In the genomic region with DNA sequence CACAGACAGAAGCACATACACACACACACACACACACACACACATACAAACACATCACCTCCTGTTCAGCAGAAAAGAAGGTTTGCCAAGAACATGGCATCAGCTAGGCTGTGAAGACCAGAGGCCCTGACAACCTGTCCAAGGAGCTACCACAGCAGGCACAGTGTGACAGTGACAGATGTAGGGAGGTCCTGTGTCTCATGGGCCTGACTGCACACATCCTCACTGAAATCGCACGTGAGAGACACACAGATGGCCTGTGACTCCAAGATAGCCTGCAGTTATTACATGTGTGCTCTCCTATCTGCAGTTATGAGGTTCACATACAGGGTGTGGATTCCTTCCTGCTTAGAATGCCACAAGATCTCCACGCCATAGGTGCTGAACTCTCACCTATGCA, we compare ENCODE assay signal across 16 mouse cellular contexts.
DNase-seq lines count a peak whose midpoint lies in the region; ATAC-seq and TF ChIP-seq lines count a peak whose summit lies in the region.
"Had no signal": no experiment of that assay in that cellular context is flagged by ENCODE, and none has a peak within 500 bp of the region (broad histone marks: within the 10 kb centered on the region; RNA-seq: fewer than 3 reads in every experiment).

No protein-coding gene starts in this region.

- H3K4me3 ChIP-seq in hindbrain, embryonic 14.5 days (replicated peaks; ENCODE audit: low read length), result no peak overlapping the region
- H3K4me3 ChIP-seq in hindbrain, embryonic 13.5 days, result no peak overlapping the region
- H3K4me3 ChIP-seq in midbrain, postnatal 0 days (ENCODE audit: low read depth, low read length), result no peak overlapping the region
- H3K4me3 ChIP-seq in midbrain, embryonic 14.5 days (replicated peaks; ENCODE audit: low read depth, low read length), result no peak overlapping the region
- no peak overlapping the region for H3K4me3 ChIP-seq in liver, embryonic 11.5 days (ENCODE audit: low read depth, low read length)
- H3K4me3 ChIP-seq in stomach, embryonic 15.5 days (replicated peaks), result no peak overlapping the region
- H3K4me3 ChIP-seq: limb, embryonic 10.5 days; lung, embryonic 15.5 days; neural tube, embryonic 12.5 days had no signal

- H3K9ac ChIP-seq in hindbrain, embryonic 14.5 days, result no peak overlapping the region
- no peak overlapping the region for H3K9ac ChIP-seq in hindbrain, embryonic 13.5 days
- no peak overlapping the region for H3K9ac ChIP-seq in midbrain, postnatal 0 days (replicated peaks; ENCODE audit: low read length, poor library complexity, severe bottlenecking)
- no peak overlapping the region for H3K9ac ChIP-seq in midbrain, embryonic 14.5 days (replicated peaks; ENCODE audit: low read length)
- no peak overlapping the region for H3K9ac ChIP-seq in liver, embryonic 11.5 days (ENCODE audit: low read depth, low read length)
- H3K9ac ChIP-seq in stomach, embryonic 15.5 days, result no peak overlapping the region
- H3K9ac ChIP-seq: lung, embryonic 15.5 days; neural tube, embryonic 12.5 days had no signal

- TF ChIP-seq CTCF in midbrain, postnatal 0 days (IDR thresholded peaks at IDR 0.05), result no peak

- H3K9me3 ChIP-seq in hindbrain, embryonic 14.5 days (ENCODE audit: control insufficient read depth, low read length), result no peaks in the 10 kb centered on the region
- no peaks in the 10 kb centered on the region for H3K9me3 ChIP-seq in hindbrain, embryonic 13.5 days
- 0 out of 2 replicates have a peak, but pooled peaks cover 2% of the 10 kb centered on the region for H3K9me3 ChIP-seq in midbrain, postnatal 0 days (ENCODE audit: low read length)
- no peaks in the 10 kb centered on the region for H3K9me3 ChIP-seq in midbrain, embryonic 14.5 days (ENCODE audit: control insufficient read depth, low read length)
- no peaks in the 10 kb centered on the region for H3K9me3 ChIP-seq in liver, embryonic 11.5 days (ENCODE audit: control insufficient read depth, low read length)
- no peaks in the 10 kb centered on the region for H3K9me3 ChIP-seq in stomach, embryonic 15.5 days
- H3K9me3 ChIP-seq: limb, embryonic 10.5 days; lung, embryonic 15.5 days; neural tube, embryonic 12.5 days had no signal

- DNase-seq in hindbrain, embryonic 14.5 days (ENCODE audit: low spot score), result no peak
- peak; percentile 65 for DNase-seq in midbrain, postnatal 0 days (ENCODE audit: low spot score)
- no peak for DNase-seq in midbrain, embryonic 14.5 days
- no peak for DNase-seq in liver, embryonic 11.5 days (ENCODE audit: low spot score)
- no peak for DNase-seq in frontal cortex, postnatal 14 days (ENCODE audit: low spot score in 2 of 2)
- DNase-seq in cerebellum, adult 9-11 months, result no peak
- DNase-seq: cerebellum, adult 8-10 months; heart, adult 18-20 months; layer of hippocampus, postnatal 36 days; thymus, postnatal 25 days had no signal

- H3K4me1 ChIP-seq in hindbrain, embryonic 14.5 days (replicated peaks; ENCODE audit: control insufficient read depth, insufficient read depth, low read length), result no peaks in the 10 kb centered on the region
- no peaks in the 10 kb centered on the region for H3K4me1 ChIP-seq in hindbrain, embryonic 13.5 days (replicated peaks)
- no peaks in the 10 kb centered on the region for H3K4me1 ChIP-seq in midbrain, postnatal 0 days (ENCODE audit: insufficient read depth, low read length)
- H3K4me1 ChIP-seq in midbrain, embryonic 14.5 days (ENCODE audit: control insufficient read depth, insufficient read depth, low read length), result no peaks in the 10 kb centered on the region
- no peaks in the 10 kb centered on the region for H3K4me1 ChIP-seq in liver, embryonic 11.5 days (replicated peaks; ENCODE audit: control insufficient read depth, insufficient read depth, low read length)
- no peaks in the 10 kb centered on the region for H3K4me1 ChIP-seq in stomach, embryonic 15.5 days
- H3K4me1 ChIP-seq: limb, embryonic 10.5 days; lung, embryonic 15.5 days; neural tube, embryonic 12.5 days had no signal

- H3K27me3 ChIP-seq in hindbrain, embryonic 14.5 days (ENCODE audit: control insufficient read depth, insufficient read depth, low read length), result no peaks in the 10 kb centered on the region
- H3K27me3 ChIP-seq in hindbrain, embryonic 13.5 days, result no peaks in the 10 kb centered on the region
- H3K27me3 ChIP-seq in midbrain, postnatal 0 days (ENCODE audit: insufficient read depth, low read length), result no peaks in the 10 kb centered on the region
- H3K27me3 ChIP-seq in midbrain, embryonic 14.5 days (ENCODE audit: control insufficient read depth, insufficient read depth, low read length), result no peaks in the 10 kb centered on the region
- H3K27me3 ChIP-seq in liver, embryonic 11.5 days (replicated peaks; ENCODE audit: control insufficient read depth, insufficient read depth, low read length), result no peaks in the 10 kb centered on the region
- H3K27me3 ChIP-seq in stomach, embryonic 15.5 days (replicated peaks), result no peaks in the 10 kb centered on the region
- H3K27me3 ChIP-seq: lung, embryonic 15.5 days; neural tube, embryonic 12.5 days had no signal

- ATAC-seq in hindbrain, embryonic 14.5 days (ENCODE audit: low FRiP score), result peak; percentile 38; the same call in 1 of the 2 replicates
- no peak for ATAC-seq in hindbrain, embryonic 13.5 days (ENCODE audit: low FRiP score)
- peak; percentile 41; the same call in 1 of the 2 replicates for ATAC-seq in midbrain, postnatal 0 days (ENCODE audit: low FRiP score)
- ATAC-seq in midbrain, embryonic 14.5 days (ENCODE audit: low FRiP score, low TSS enrichment), result no peak
- ATAC-seq in liver, embryonic 11.5 days (replicated peaks; ENCODE audit: low FRiP score), result peak; percentile 91
- peak; percentile 88 for ATAC-seq in stomach, embryonic 15.5 days (ENCODE audit: insufficient read depth, low FRiP score, low read depth)

- no peaks in the 10 kb centered on the region for H3K36me3 ChIP-seq in hindbrain, embryonic 14.5 days (replicated peaks; ENCODE audit: control insufficient read depth, insufficient read depth)
- H3K36me3 ChIP-seq in hindbrain, embryonic 13.5 days, result no peaks in the 10 kb centered on the region
- no peaks in the 10 kb centered on the region for H3K36me3 ChIP-seq in midbrain, postnatal 0 days (ENCODE audit: insufficient read depth, low read length)
- no peaks in the 10 kb centered on the region for H3K36me3 ChIP-seq in midbrain, embryonic 14.5 days (ENCODE audit: control insufficient read depth, insufficient read depth, low read length)
- H3K36me3 ChIP-seq in liver, embryonic 11.5 days (ENCODE audit: control insufficient read depth, insufficient read depth, low read length), result no peaks in the 10 kb centered on the region
- H3K36me3 ChIP-seq in stomach, embryonic 15.5 days, result no peaks in the 10 kb centered on the region
- H3K36me3 ChIP-seq: limb, embryonic 10.5 days; lung, embryonic 15.5 days; neural tube, embryonic 12.5 days had no signal

- no peak overlapping the region for H3K27ac ChIP-seq in hindbrain, embryonic 14.5 days
- no peak overlapping the region for H3K27ac ChIP-seq in hindbrain, embryonic 13.5 days
- H3K27ac ChIP-seq in midbrain, postnatal 0 days (ENCODE audit: low read depth, low read length), result no peak overlapping the region
- H3K27ac ChIP-seq in midbrain, embryonic 14.5 days (replicated peaks; ENCODE audit: low read depth, low read length), result no peak overlapping the region
- H3K27ac ChIP-seq in liver, embryonic 11.5 days (ENCODE audit: low read depth, low read length), result no peak overlapping the region
- H3K27ac ChIP-seq in stomach, embryonic 15.5 days, result no peak overlapping the region
- H3K27ac ChIP-seq: kidney, postnatal 0 days; limb, embryonic 10.5 days; lung, embryonic 15.5 days; neural tube, embryonic 12.5 days had no signal

- no peak overlapping the region for H3K4me2 ChIP-seq in hindbrain, embryonic 14.5 days (replicated peaks)
- no peak overlapping the region for H3K4me2 ChIP-seq in hindbrain, embryonic 13.5 days
- H3K4me2 ChIP-seq in midbrain, postnatal 0 days (ENCODE audit: low read depth, low read length, poor library complexity, severe bottlenecking), result no peak overlapping the region
- no peak overlapping the region for H3K4me2 ChIP-seq in midbrain, embryonic 14.5 days (ENCODE audit: low read length)
- H3K4me2 ChIP-seq in liver, embryonic 11.5 days, result no peak overlapping the region
- H3K4me2 ChIP-seq in stomach, embryonic 15.5 days, result no peak overlapping the region
- H3K4me2 ChIP-seq: lung, embryonic 15.5 days; neural tube, embryonic 12.5 days had no signal

- 73% methylated on average over 3 of the region's 3 CpGs for WGBS in hindbrain, embryonic 14.5 days
- 77% methylated on average over 3 of the region's 3 CpGs for WGBS in hindbrain, embryonic 13.5 days
- 85% methylated on average over 3 of the region's 3 CpGs for WGBS in midbrain, postnatal 0 days
- 86% methylated on average over 3 of the region's 3 CpGs for WGBS in midbrain, embryonic 14.5 days
- 61% methylated on average over 3 of the region's 3 CpGs for WGBS in liver, embryonic 11.5 days
- 86% methylated on average over 3 of the region's 3 CpGs for WGBS in stomach, embryonic 15.5 days

Comparison
In these comparisons a context has a peak if more than half of its experiments do, and no peak if none do; other contexts are left out.
1. ATAC-seq: peak in hindbrain, embryonic 14.5 days (single experiment), midbrain, postnatal 0 days (single experiment), liver, embryonic 11.5 days (single experiment) and stomach, embryonic 15.5 days (single experiment); none in hindbrain, embryonic 13.5 days (single experiment) and midbrain, embryonic 14.5 days (single experiment).